Mouse (Mus musculus): Measurements from ENCODE around the gene Sfxn3. TPM values are rescaled to one million over a fixed set of nuclear protein-coding genes. Genes with fewer than 3 reads are reported as not detected.

The Sfxn3 gene
- total and polyA plus RNA-seq, 3 experiments, result 5.0 to 10.6 TPM; not detected in 1

DNA sequence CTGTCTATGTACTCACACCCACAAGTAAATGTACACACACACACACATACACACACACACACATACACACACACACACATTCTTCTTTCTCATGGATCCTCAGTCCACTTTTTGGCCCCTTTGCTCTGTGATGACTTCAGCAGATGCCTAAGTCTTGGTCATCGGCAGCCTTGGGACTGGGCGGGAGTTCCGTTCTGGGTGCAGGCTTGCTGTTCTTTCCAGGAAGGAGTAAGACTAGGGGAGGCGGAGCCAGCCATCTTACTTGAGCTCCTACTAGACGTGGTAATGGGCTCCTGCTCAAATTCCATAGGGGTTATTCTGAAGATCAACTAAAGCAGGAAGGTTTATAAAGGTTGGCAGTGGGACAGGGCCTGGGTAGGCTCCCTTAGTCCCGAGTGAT, 27.0 kb upstream of the Sfxn3 start:
- Histone ChIP-seq H3K9ac (ENCODE audit: control insufficient read depth, low read depth, low read length, poor library complexity, severe bottlenecking) (no peak overlapping the region), H3K9me3 (replicated peaks; ENCODE audit: insufficient read depth, low read length) (no peaks in the 10 kb centered on the region), H3K4me3 (ENCODE audit: control insufficient read depth in 1 of 2, insufficient read depth in 1 of 2, low read depth in 2 of 2, low read length in 2 of 2) (no peak overlapping the region), H3K4me1 (ENCODE audit: control insufficient read depth in 1 of 2, insufficient read depth in 2 of 2, low read length in 2 of 2) (peaks cover 0 to 4% of the 10 kb centered on the region in 2 experiments; a peak in 2 of 4 replicates), H3K36me3 (ENCODE audit: control insufficient read depth in 1 of 2, insufficient read depth in 2 of 2, low read length in 2 of 2) (no peaks in the 10 kb centered on the region), H3K27ac (ENCODE audit: control insufficient read depth, low read depth, low read length) (no peak overlapping the region), H3K79me2 (ENCODE audit: control insufficient read depth, insufficient read depth, low read length, poor library complexity) (no peaks in the 10 kb centered on the region; the same call in 1 of the 2 replicates), H3K27me3 (ENCODE audit: control insufficient read depth in 1 of 2, insufficient read depth in 2 of 2, low read length in 2 of 2) (no peaks in the 10 kb centered on the region)
- no peak for TF ChIP-seq HCFC1 (IDR thresholded peaks at IDR 0.05; ENCODE audit: low read depth, low read length)
- no peak for TF ChIP-seq RAD21 (IDR thresholded peaks at IDR 0.05; ENCODE audit: low read depth, low read length)
- TF ChIP-seq BHLHE40 (IDR thresholded peaks at IDR 0.05; ENCODE audit: borderline replicate concordance, low read depth, low read length), result no peak
- no peak for TF ChIP-seq JUND (IDR thresholded peaks at IDR 0.05; ENCODE audit: low read depth, low read length)
- TF ChIP-seq TAL1 (IDR thresholded peaks at IDR 0.05; ENCODE audit: low read length), result no peak
- TF ChIP-seq UBTF (IDR thresholded peaks at IDR 0.05; ENCODE audit: borderline replicate concordance, insufficient read depth, low read depth, low read length), result no peak
- no peak for TF ChIP-seq CHD1 (IDR thresholded peaks at IDR 0.05; ENCODE audit: low read depth, low read length)
- no peak for TF ChIP-seq ETS1 (IDR thresholded peaks at IDR 0.05; ENCODE audit: low read depth, low read length)
- no peak for TF ChIP-seq USF2 (IDR thresholded peaks at IDR 0.05; ENCODE audit: borderline replicate concordance in 1 of 2, insufficient read depth in 1 of 2, low read depth in 1 of 2, low read length in 2 of 2)
- no peak for TF ChIP-seq MYB (IDR thresholded peaks at IDR 0.05; ENCODE audit: low read depth, low read length)
- no peak for TF ChIP-seq MEF2A (IDR thresholded peaks at IDR 0.05; ENCODE audit: extremely low read depth, insufficient replicate concordance, low read depth, low read length, poor library complexity, severe bottlenecking)
- TF ChIP-seq USF1 (IDR thresholded peaks at IDR 0.05; ENCODE audit: low read depth, low read length), result no peak
- no peak for TF ChIP-seq TBP (IDR thresholded peaks at IDR 0.05; ENCODE audit: low read depth, low read length)
- TF ChIP-seq GABPA (IDR thresholded peaks at IDR 0.05; ENCODE audit: low read depth, low read length), result no peak
- TF ChIP-seq CHD2 (IDR thresholded peaks at IDR 0.05; ENCODE audit: low read length), result no peak
- no peak for TF ChIP-seq E2F4 (IDR thresholded peaks at IDR 0.05; ENCODE audit: borderline replicate concordance, low read depth, low read length)
- no peak for TF ChIP-seq ZNF384 (IDR thresholded peaks at IDR 0.05; ENCODE audit: low read depth, low read length)
- no peak for TF ChIP-seq NELFE (IDR thresholded peaks at IDR 0.05; ENCODE audit: low read depth, low read length)
- TF ChIP-seq CTCF (IDR thresholded peaks at IDR 0.05 in 2 of 3, conservative IDR thresholded peaks at IDR 0.05 in 1 of 3; ENCODE audit: control insufficient read depth in 1 of 3, insufficient read depth in 1 of 3, low read depth in 2 of 3, low read length in 3 of 3, poor library complexity in 1 of 3, severe bottlenecking in 1 of 3), result no peak
- DNase-seq (ENCODE audit: low read depth, low spot score), result no peak

DNA sequence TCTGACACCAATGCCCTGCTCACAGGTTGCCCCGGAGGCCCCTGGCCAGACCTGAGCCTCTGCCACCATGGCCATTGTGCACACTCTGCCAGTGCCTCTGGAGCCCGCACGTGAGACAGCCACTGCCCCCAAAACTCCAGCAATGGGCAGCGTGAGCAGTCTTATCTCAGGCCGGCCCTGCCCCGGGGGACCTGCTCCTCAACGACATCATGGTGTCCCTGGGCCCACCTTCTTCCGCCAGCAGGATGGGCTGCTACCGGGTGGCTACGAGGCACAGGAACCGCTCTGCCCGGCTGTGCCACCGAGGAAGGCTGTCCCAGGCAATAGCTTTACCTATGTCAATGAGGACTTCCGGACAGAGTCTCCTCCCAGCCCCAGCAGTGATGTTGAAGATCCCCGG, 25.9 kb upstream of the Sfxn3 start:
- Histone ChIP-seq H3K27me3 (ENCODE audit: control insufficient read depth in 1 of 2, insufficient read depth in 2 of 2, low read length in 2 of 2) (no peaks in the 10 kb centered on the region), H3K9me3 (replicated peaks; ENCODE audit: insufficient read depth, low read length) (no peaks in the 10 kb centered on the region), H3K4me3 (ENCODE audit: control insufficient read depth in 1 of 2, insufficient read depth in 1 of 2, low read depth in 2 of 2, low read length in 2 of 2) (no peak overlapping the region), H3K36me3 (ENCODE audit: control insufficient read depth in 1 of 2, insufficient read depth in 2 of 2, low read length in 2 of 2) (no peaks in the 10 kb centered on the region), H3K79me2 (ENCODE audit: control insufficient read depth, insufficient read depth, low read length, poor library complexity) (no peaks in the 10 kb centered on the region; the same call in 1 of the 2 replicates), H3K4me1 (ENCODE audit: control insufficient read depth in 1 of 2, insufficient read depth in 2 of 2, low read length in 2 of 2) (peaks cover 0 to 4% of the 10 kb centered on the region in 2 experiments; a peak in 2 of 4 replicates), H3K27ac (ENCODE audit: control insufficient read depth, low read depth, low read length) (no peak overlapping the region), H3K9ac (ENCODE audit: control insufficient read depth, low read depth, low read length, poor library complexity, severe bottlenecking) (no peak overlapping the region)
- no peak for TF ChIP-seq ZNF384 (IDR thresholded peaks at IDR 0.05; ENCODE audit: low read depth, low read length)
- no peak for TF ChIP-seq TAL1 (IDR thresholded peaks at IDR 0.05; ENCODE audit: low read length)
- TF ChIP-seq CTCF (IDR thresholded peaks at IDR 0.05 in 2 of 3, conservative IDR thresholded peaks at IDR 0.05 in 1 of 3; ENCODE audit: control insufficient read depth in 1 of 3, insufficient read depth in 1 of 3, low read depth in 2 of 3, low read length in 3 of 3, poor library complexity in 1 of 3, severe bottlenecking in 1 of 3), result no peak
- TF ChIP-seq MAZ (IDR thresholded peaks at IDR 0.05; ENCODE audit: low read depth, low read length), result no peak
- TF ChIP-seq GABPA (IDR thresholded peaks at IDR 0.05; ENCODE audit: low read depth, low read length), result no peak
- no peak for TF ChIP-seq ETS1 (IDR thresholded peaks at IDR 0.05; ENCODE audit: low read depth, low read length)
- no peak for TF ChIP-seq TCF12 (IDR thresholded peaks at IDR 0.05; ENCODE audit: low read depth, low read length)
- no peak for TF ChIP-seq MYB (IDR thresholded peaks at IDR 0.05; ENCODE audit: low read depth, low read length)
- no peak for TF ChIP-seq SMC3 (IDR thresholded peaks at IDR 0.05; ENCODE audit: low read depth, low read length)
- no peak for TF ChIP-seq UBTF (IDR thresholded peaks at IDR 0.05; ENCODE audit: borderline replicate concordance, insufficient read depth, low read depth, low read length)
- DNase-seq (ENCODE audit: low read depth, low spot score), result no peak

Measured in MEL (cell line).